Mouse (Mus musculus) adrenal gland, adult 18-20 months (tissue): Measurements from ENCODE around the gene Gm17571. TPM values are rescaled to one million over a fixed set of nuclear protein-coding genes. Genes with fewer than 3 reads are reported as not detected.

Source experiments
- DNase-seq, 2 experiments: peaks; one replicate each; pipeline ENCODE4 v3.0.0; 2021 to 2022; ENCODE audit warnings: low spot score in 2 of 2
- long read RNA-seq, 2 experiments: library from polyadenylated mRNA; stranded (forward); transcript quantifications; one replicate each; pipeline ENCODE4 v2.0.0; 2021
- total RNA-seq, 2 experiments: library from RNA; stranded (reverse); gene quantifications; 1 replicate in 1 of 2; 2 replicates in 1 of 2; pipeline ENCODE4 v1.2.3; 2021

Gm17571 gene
- not detected for total RNA-seq
- long read RNA-seq, experiment 1: 0 reads
- long read RNA-seq, experiment 2: 0 reads

DNA sequence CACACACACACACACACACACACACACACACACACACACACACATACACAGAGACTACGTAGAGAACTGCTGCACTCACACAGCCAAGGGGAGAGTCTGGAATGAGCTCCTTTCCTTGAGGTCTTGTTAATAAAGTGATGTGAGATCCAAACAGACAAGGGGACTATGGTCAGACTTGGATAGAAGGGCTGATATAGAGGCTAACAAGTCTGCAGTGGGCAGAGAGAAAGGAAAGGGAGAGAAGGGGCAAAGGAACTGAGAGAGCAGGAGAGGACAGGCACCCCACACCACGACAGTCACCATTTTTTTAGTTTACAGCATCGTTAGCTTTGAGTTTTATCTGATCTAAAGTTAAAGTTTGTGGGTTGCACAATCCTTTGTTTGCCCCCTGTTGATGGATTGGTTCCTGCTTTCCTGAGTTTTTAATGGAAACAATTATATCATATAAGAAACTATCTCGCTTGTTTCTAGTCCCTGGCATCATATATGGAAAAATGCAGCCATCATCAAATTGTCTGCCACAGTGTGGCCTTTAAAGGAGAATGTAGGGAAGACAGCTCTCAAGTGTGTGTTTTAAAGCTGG, at the start of gene Gm17571:
Gm17571 (minus strand) TSS at position 51 of the 583 bp plus-strand sequence.
- DNase-seq: no peak

GRCm38 (mm10) chr9:13495530-13495929, 49.0 kb upstream of the Gm17571 start:
- DNase-seq: no peak

GRCm38 (mm10) chr9:13493746-13494145, 47.2 kb upstream of the Gm17571 start:
- no peak for DNase-seq

DNA sequence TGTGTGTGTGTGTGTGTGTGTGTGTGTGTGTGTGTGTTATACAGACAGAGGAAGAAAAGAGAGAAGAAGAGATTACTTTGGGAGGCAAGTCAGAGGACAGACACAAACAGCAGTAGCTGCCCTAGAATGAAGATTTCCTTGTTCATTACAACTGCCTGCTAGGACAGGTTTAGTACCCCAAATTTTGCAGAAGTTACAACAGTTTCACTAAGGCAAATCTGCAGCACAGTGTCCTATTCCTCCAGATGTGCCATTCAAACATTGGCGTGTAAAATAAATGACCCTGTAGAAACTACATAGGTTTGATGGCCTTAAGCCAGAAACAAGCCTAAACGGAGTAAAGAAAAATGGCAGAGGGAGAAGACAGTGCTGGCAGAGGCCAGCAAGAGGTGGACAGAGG, 46.3 kb upstream of the Gm17571 start:
- DNase-seq: no peak

GRCm38 (mm10) chr9:13491854-13492620, 45.5 kb upstream of the Gm17571 start:
- no peak for DNase-seq

DNA sequence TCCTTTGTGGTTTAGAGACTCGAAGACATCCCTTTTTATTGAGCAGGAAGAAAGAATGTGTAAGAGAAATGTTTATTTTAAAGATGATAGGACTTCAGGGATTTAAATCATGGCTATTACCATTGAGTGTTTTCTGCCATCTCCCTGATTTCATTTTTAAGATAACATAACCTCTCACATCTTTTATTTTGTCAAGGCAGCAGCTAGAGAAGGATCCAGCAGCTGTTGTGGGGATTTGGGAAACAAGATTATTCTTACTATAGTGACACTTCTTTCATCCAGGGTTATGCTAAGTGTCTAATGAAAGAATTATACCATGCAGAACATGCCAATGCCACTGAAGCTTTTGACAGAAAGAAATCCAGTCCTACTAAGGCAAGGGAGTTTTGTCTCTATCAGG, 44.6 kb upstream of the Gm17571 start:
- DNase-seq: no peak

GRCm38 (mm10) chr9:13485914-13486313, 39.4 kb upstream of the Gm17571 start:
- DNase-seq: no peak

GRCm38 (mm10) chr9:13484267-13485240, 38.0 kb upstream of the Gm17571 start:
- no peak for DNase-seq

GRCm38 (mm10) chr9:13483199-13484068, 36.9 kb upstream of the Gm17571 start:
- no peak for DNase-seq

DNA sequence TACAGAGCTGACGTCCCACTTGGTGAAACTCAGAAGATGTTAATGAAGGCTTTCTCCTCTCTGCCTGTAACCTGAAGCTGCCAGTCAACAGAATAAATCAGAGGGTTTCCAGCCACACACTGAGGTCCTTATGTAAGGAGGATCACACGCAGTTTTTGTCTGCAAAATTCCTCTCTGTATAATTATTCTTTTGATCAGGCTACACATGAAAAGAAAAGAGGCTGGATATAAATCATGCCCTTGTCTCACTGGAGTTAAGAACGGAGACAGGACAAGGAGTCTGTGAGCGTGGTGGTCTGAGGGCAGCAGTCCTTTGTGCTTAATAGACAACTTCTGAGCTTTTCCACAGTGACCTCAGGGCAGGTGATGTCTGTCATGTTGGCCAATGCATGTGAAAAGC, 32.7 kb upstream of the Gm17571 start:
- no peak for DNase-seq

GRCm38 (mm10) chr9:13474951-13475350, 28.4 kb upstream of the Gm17571 start:
- no peak for DNase-seq

GRCm38 (mm10) chr9:13470013-13470412, 23.5 kb upstream of the Gm17571 start:
- no peak for DNase-seq

- no peak for DNase-seq
Measured at GRCm38 (mm10) chr9:13468778-13469177, 22.2 kb upstream of the Gm17571 start.

DNA sequence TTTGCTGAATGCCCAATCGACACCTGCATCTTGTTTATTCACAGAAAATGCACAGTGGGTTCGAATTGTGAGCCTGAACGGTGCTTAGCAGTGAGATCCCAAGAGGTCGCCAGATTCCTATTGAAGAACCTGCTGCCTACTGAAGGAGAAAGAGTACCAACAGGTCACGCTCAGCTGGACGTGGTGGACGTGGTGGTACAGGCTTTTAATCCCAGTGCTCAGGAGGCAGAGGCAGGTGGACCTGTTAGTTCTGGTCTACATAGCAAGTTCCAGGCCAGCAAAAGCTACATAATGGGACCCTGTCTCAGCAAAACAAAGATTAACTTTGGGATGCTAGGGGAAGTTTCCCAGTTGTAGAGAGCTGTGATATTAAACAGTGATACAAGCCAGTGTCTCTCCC, 21.2 kb upstream of the Gm17571 start:
- DNase-seq: no peak

GRCm38 (mm10) chr9:13466816-13467215, 20.3 kb upstream of the Gm17571 start:
- no peak for DNase-seq

GRCm38 (mm10) chr9:13466351-13466750, 19.8 kb upstream of the Gm17571 start:
- no peak for DNase-seq

DNA sequence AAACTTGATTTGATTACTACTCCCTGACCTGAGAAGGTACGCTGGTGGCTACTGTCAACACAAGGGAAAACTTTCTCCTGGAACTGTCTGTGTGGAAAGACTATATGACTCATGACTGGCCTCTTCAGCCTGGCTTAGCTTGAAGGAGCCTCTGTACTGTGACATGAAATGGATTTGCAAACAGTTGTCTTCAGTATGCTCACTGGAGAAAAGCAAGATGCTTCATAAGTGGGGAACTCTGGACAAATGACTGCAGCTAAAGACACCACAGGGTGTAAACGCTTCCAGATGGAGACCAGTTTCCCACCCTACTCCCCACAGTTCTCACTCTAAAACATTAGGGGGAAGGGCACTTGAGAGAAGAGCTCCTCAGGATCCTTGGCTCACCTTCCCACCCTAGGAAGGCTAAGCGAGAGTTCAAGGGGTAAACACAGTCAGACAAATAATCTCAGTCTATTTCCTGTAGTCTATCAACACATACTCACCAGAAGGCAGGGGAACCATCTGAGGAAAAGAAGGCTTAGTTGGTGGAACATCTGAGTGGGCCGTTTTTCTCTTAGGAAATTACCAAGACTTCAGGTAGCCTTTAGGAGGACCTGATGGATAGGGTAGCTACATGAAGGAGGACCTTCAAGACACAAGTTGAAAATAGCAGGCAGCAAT, 18.9 kb upstream of the Gm17571 start:
- no peak for DNase-seq

GRCm38 (mm10) chr9:13460926-13461325, 14.4 kb upstream of the Gm17571 start:
- DNase-seq: no peak

- no peak for DNase-seq
Measured at GRCm38 (mm10) chr9:13460012-13460411, 13.5 kb upstream of the Gm17571 start.

- DNase-seq: no peak
Measured at GRCm38 (mm10) chr9:13459371-13459770, 12.8 kb upstream of the Gm17571 start.
